In the genomic region with DNA sequence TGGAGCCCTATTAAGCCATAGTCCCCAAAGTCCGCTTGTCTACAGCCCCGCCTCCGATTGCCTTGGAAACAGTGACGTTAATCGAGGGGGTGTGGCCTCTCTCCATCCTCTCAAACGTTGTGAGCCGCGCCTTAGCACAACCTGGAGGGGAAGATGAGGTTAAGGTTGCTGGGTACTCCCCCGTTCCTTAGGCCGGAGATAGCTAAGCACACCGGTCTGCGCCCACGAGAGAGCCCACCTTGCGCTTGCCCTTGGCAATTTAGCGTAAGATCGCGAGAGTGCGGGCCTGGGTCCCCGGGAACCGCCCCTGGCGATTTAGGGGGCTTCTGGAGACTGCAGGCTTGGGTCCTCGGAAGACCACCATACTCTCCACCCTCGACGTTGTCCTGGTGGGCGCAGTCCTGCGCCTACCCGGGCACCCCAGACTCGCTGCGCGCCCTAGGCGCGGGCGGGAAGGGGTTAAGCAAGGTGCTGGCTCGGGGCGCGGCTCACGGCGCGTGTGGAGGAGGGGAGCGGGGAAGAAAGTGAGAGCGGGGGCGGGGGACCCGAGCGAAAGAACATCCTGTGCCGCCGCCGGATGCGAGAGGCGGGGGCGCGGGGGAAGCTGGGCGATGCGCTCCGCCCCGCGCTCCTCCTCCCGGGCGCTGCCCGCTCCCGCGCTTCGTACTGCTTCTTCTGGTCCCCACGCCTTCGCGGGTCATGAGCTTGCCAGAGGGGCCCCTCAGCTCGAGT, we compare ENCODE assay signal across 8 mouse cellular contexts. TPM values are rescaled to one million over a fixed set of nuclear protein-coding genes. Genes with fewer than 3 reads are reported as not detected.
A peak's percentile ranks its signal among the peaks of the same experiment; 100 is the strongest.
DNase-seq lines count a peak whose midpoint lies in the region; ATAC-seq and TF ChIP-seq lines count a peak whose summit lies in the region.

No protein-coding gene starts in this region.

- TF ChIP-seq CTCF in lung, postnatal 0 days (IDR thresholded peaks at IDR 0.05): peak; percentile 9; the same call in 1 of the 2 replicates

- H3K4me2 ChIP-seq in hindbrain, embryonic 12.5 days (replicated peaks): peak overlapping the region; percentile 81
- peak overlapping the region; percentile 93 for H3K4me2 ChIP-seq in lung, postnatal 0 days (replicated peaks; ENCODE audit: low read depth, low read length)

- H3K4me1 ChIP-seq in hindbrain, embryonic 12.5 days: peaks cover 24% of the 10 kb centered on the region
- H3K4me1 ChIP-seq in lung, postnatal 0 days (ENCODE audit: insufficient read depth, low read depth, low read length): peaks cover 28% of the 10 kb centered on the region

- ATAC-seq in hindbrain, embryonic 12.5 days (ENCODE audit: low FRiP score): peak; percentile 82
- peak; percentile 82 for ATAC-seq in lung, postnatal 0 days

- DNase-seq in MEL-GATA-1-ER (ENCODE audit: extremely low read depth, low read depth): peak; percentile 76
- DNase-seq in cerebellum, adult 8-10 months: peak; percentile 91
- peak; percentile 87 to 89 for DNase-seq in frontal cortex, postnatal 10 days (ENCODE audit: low spot score in 2 of 2)
- DNase-seq in layer of hippocampus, postnatal 10 days (ENCODE audit: low spot score in 2 of 2): peak; percentile 88 to 91
- DNase-seq in lung, postnatal 0 days (ENCODE audit: low spot score): peak; percentile 98
- DNase-seq in ovary, postnatal 10 days (ENCODE audit: low spot score): peak; percentile 62
- peak; percentile 96 for DNase-seq in thymus, postnatal 0 days (ENCODE audit: low spot score)

- TF ChIP-seq EP300 in lung, postnatal 0 days (IDR thresholded peaks at IDR 0.05): peak; percentile 75

- H3K9me3 ChIP-seq in hindbrain, embryonic 12.5 days (replicated peaks): no peaks in the 10 kb centered on the region
- H3K9me3 ChIP-seq in lung, postnatal 0 days (ENCODE audit: low read length): no peaks in the 10 kb centered on the region

- under 1% methylated on average over 43 of the region's 66 CpGs for WGBS in hindbrain, embryonic 12.5 days
- WGBS in lung, postnatal 0 days: 3% methylated on average over 39 of the region's 66 CpGs

- peak overlapping the region; percentile 89 for H3K27ac ChIP-seq in hindbrain, embryonic 12.5 days
- peak overlapping the region; percentile 99 for H3K27ac ChIP-seq in lung, postnatal 0 days (ENCODE audit: low read length)

- H3K36me3 ChIP-seq in hindbrain, embryonic 12.5 days: no peaks in the 10 kb centered on the region
- H3K36me3 ChIP-seq in lung, postnatal 0 days (ENCODE audit: insufficient read depth, low read length): no peaks in the 10 kb centered on the region

- peaks cover 45% of the 10 kb centered on the region for H3K27me3 ChIP-seq in hindbrain, embryonic 12.5 days
- H3K27me3 ChIP-seq in lung, postnatal 0 days (replicated peaks; ENCODE audit: insufficient read depth, low read length): no peaks in the 10 kb centered on the region

- peak overlapping the region; percentile 78 for H3K9ac ChIP-seq in hindbrain, embryonic 12.5 days
- H3K9ac ChIP-seq in lung, postnatal 0 days (replicated peaks; ENCODE audit: low read depth): peak overlapping the region; percentile 68

- peak overlapping the region; percentile 59 for H3K4me3 ChIP-seq in hindbrain, embryonic 12.5 days
- peak overlapping the region; percentile 53 for H3K4me3 ChIP-seq in lung, postnatal 0 days (ENCODE audit: low read depth, low read length)

RNA-seq across cellular contexts. Expression of a gene that starts 5.5 kb away (rescaled TPM):
- polyA plus RNA-seq in hindbrain, embryonic 12.5 days (2016; fragmentation: Nextera tagmentation; extraction: Ambion mirVana): 28.3 and 32.6 TPM in 2 replicates
- total RNA-seq in layer of hippocampus, postnatal 10 days (2021): 10 to 100 TPM; 42.8 to 45.6 TPM
- polyA plus RNA-seq in lung, postnatal 0 days (2015; fragmentation: Nextera tagmentation; extraction: Ambion mirVana): 15.8 and 26.9 TPM in 2 replicates
- 121 and 124 TPM in 2 replicates for polyA plus RNA-seq in thymus, postnatal 0 days (2015; fragmentation: Nextera tagmentation; extraction: Ambion mirVana)

RNA-seq across cellular contexts. Expression of a gene that starts 7.8 kb away (rescaled TPM):
- not detected in 2 replicates for polyA plus RNA-seq in hindbrain, embryonic 12.5 days (2016; fragmentation: Nextera tagmentation; extraction: Ambion mirVana)
- not detected for total RNA-seq in layer of hippocampus, postnatal 10 days (2021)
- polyA plus RNA-seq in lung, postnatal 0 days (2015; fragmentation: Nextera tagmentation; extraction: Ambion mirVana): not detected in 2 replicates
- not detected in 2 replicates for polyA plus RNA-seq in thymus, postnatal 0 days (2015; fragmentation: Nextera tagmentation; extraction: Ambion mirVana)

RNA-seq across cellular contexts. Expression of a gene that starts 26.4 kb away (rescaled TPM):
- not detected in 2 replicates for polyA plus RNA-seq in hindbrain, embryonic 12.5 days (2016; fragmentation: Nextera tagmentation; extraction: Ambion mirVana)
- not detected for total RNA-seq in layer of hippocampus, postnatal 10 days (2021)
- polyA plus RNA-seq in lung, postnatal 0 days (2015; fragmentation: Nextera tagmentation; extraction: Ambion mirVana): not detected in 2 replicates
- polyA plus RNA-seq in thymus, postnatal 0 days (2015; fragmentation: Nextera tagmentation; extraction: Ambion mirVana): not detected in 2 replicates

RNA-seq across cellular contexts. Expression of a gene that starts 37.8 kb away (rescaled TPM):
- not detected in 2 replicates for polyA plus RNA-seq in hindbrain, embryonic 12.5 days (2016; fragmentation: Nextera tagmentation; extraction: Ambion mirVana)
- total RNA-seq in layer of hippocampus, postnatal 10 days (2021): not detected
- 0.32 and 0.42 TPM in 2 replicates for polyA plus RNA-seq in lung, postnatal 0 days (2015; fragmentation: Nextera tagmentation; extraction: Ambion mirVana)
- polyA plus RNA-seq in thymus, postnatal 0 days (2015; fragmentation: Nextera tagmentation; extraction: Ambion mirVana): 1.4 and 1.9 TPM in 2 replicates

RNA-seq across cellular contexts. Expression of a gene that starts 52.7 kb away (rescaled TPM):
- polyA plus RNA-seq in hindbrain, embryonic 12.5 days (2016; fragmentation: Nextera tagmentation; extraction: Ambion mirVana): 2.0 and 3.4 TPM in 2 replicates
- 1 to 10 TPM; 6.0 to 6.1 TPM for total RNA-seq in layer of hippocampus, postnatal 10 days (2021)
- polyA plus RNA-seq in lung, postnatal 0 days (2015; fragmentation: Nextera tagmentation; extraction: Ambion mirVana): 0.07 and 0.25 TPM in 2 replicates
- 0.27 TPM in 1 of 2 replicates, not detected in the other for polyA plus RNA-seq in thymus, postnatal 0 days (2015; fragmentation: Nextera tagmentation; extraction: Ambion mirVana)

Comparison
In these comparisons a context has a peak if more than half of its experiments do, and no peak if none do; other contexts are left out.
1. Peak in every context shown above with its lines: DNase-seq, ATAC-seq, H3K4me3 ChIP-seq and H3K27ac ChIP-seq.